Mouse (Mus musculus) kidney, embryonic 16.5 days (tissue): ENCODE measurements at regions not wholly inside any gene's neighbourhood (a gene's known extent, or its start where the extent isn't known, plus 50 kb on each side); places are given as distances from the start of the nearest gene placed in this dataset.
A peak's percentile ranks its signal among the peaks of the same experiment; 100 is the strongest.
"Not testable (repeated sequence)": the region's sequence is repeated elsewhere in the genome, so short reads cannot be mapped to it uniquely, and the experiment has no call there.

Source experiments
- ATAC-seq: fragments of 200-750 bp; cut with Nextera tagmentation; 2 replicates; pipeline ENCODE4 v1.8.0; 2017; ENCODE audit warnings: moderate TSS enrichment; ENCODE audit not compliant: low FRiP score, low TSS enrichment
- H3K27ac ChIP-seq: fragments of 300-500 bp; sonication (generic); 2 replicates; pipeline ENCODE4 v1.5.1; 2014; ENCODE audit warnings: low read length
- H3K27me3 ChIP-seq: fragments of 300-500 bp; sonication (generic); 2 replicates; pipeline ENCODE4 v1.6.1; 2014; ENCODE audit warnings: low read length, control low read depth, mixed read lengths; ENCODE audit not compliant: insufficient read depth
- H3K36me3 ChIP-seq: fragments of 300-500 bp; sonication (generic); 2 replicates; pipeline ENCODE4 v1.6.1; 2014; ENCODE audit warnings: low read length, control low read depth, mixed read lengths; ENCODE audit not compliant: insufficient read depth
- H3K4me1 ChIP-seq: fragments of 300-500 bp; sonication (generic); 2 replicates; pipeline ENCODE4 v1.6.1; 2014; ENCODE audit warnings: low read length, control low read depth, mixed read lengths; ENCODE audit not compliant: insufficient read depth
- H3K4me2 ChIP-seq: fragments of 300-500 bp; sonication (generic); replicated peaks from 2 replicates; pipeline ENCODE4 v1.6.1; 2014; ENCODE audit warnings: low read depth, low read length
- H3K4me3 ChIP-seq: fragments of 300-500 bp; sonication (generic); 2 replicates; pipeline ENCODE4 v1.5.1; 2014; ENCODE audit warnings: mild to moderate bottlenecking, low read length
- H3K9ac ChIP-seq: fragments of 300-500 bp; sonication (generic); replicated peaks from 2 replicates; pipeline ENCODE4 v1.6.1; 2014; ENCODE audit warnings: low read length
- H3K9me3 ChIP-seq: fragments of 300-500 bp; sonication (generic); 2 replicates; pipeline ENCODE4 v1.6.1; 2016; ENCODE audit warnings: low read length, control low read depth
- WGBS: fragments of 180-500 bp; shearing (Covaris S2); extraction: QIAGEN DNeasy Blood & Tissue Kit; methylation state at CpG from one replicate; pipeline ENCODE4 v1.1.7; 2014; 5-methylcytosine and 5-hydroxymethylcytosine counted together

DNA sequence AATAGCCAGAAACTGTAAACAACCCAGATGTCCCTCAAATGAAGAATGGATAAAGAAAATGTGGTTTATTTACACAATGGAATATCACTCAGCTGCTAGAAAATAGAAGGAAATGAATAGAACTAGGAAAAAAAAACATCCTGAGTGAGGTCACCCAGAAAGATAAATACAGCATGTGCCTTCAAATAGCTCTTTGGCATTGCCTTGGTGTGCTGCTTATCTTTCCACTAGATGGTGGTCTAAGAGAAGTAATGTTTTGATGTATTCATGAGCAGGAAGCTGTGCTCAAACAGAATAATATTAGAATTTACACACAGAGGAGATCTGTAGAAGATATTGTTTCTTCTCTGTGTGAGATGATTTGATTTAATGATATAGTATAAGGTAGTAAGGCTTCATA is 78.8 kb downstream of the Zfp619 start:
- no peak overlapping the region for H3K4me2 ChIP-seq
- H3K4me1 ChIP-seq, result no peaks in the 10 kb centered on the region
- H3K27me3 ChIP-seq, result no peaks in the 10 kb centered on the region
- H3K9me3 ChIP-seq, result no peaks in the 10 kb centered on the region
- H3K9ac ChIP-seq, result no peak overlapping the region
- H3K36me3 ChIP-seq, result no peaks in the 10 kb centered on the region
- no peak overlapping the region for H3K27ac ChIP-seq
- H3K4me3 ChIP-seq, result no peak overlapping the region
- no peak for ATAC-seq

GRCm38 (mm10) chr7:39613767-39614166 is 96.2 kb downstream of the Zfp619 start:
- H3K4me2 ChIP-seq, result no peak overlapping the region
- H3K9ac ChIP-seq, result no peak overlapping the region
- H3K4me3 ChIP-seq, result no peak overlapping the region
- H3K36me3 ChIP-seq, result no peaks in the 10 kb centered on the region
- ATAC-seq, result no peak
- H3K27ac ChIP-seq, result no peak overlapping the region
- no peaks in the 10 kb centered on the region for H3K9me3 ChIP-seq
- no peaks in the 10 kb centered on the region for H3K27me3 ChIP-seq
- WGBS, result 76% methylated on average over 4 of the region's 4 CpGs
- no peaks in the 10 kb centered on the region for H3K4me1 ChIP-seq

- WGBS, result 87% methylated on average over 2 of the region's 2 CpGs
- H3K9me3 ChIP-seq, result no peaks in the 10 kb centered on the region
Measured at GRCm38 (mm10) chr7:39615092-39615491, 97.5 kb downstream of the Zfp619 start.

DNA sequence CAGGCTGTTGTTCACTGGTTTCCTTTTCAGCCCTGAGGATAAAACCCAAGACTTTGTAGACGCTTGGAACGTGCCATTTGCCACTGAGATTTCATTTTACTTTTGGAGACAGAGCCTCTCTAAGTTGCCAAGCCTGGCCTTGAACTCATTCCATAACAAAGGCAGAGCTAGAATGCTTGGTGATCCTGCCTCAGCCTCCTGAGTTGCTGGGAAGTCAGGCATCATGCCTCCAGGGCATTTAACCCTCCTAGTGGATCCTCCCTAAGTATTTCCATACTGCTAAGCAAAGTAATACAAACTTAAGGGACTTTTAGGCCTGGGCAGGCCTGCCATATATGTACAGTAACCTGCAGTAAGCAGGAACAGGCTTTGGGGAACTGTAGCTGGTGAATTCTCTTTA is 104.2 kb downstream of the Zfp619 start:
- Histone ChIP-seq H3K9me3 (no peaks in the 10 kb centered on the region), H3K9ac (no peak overlapping the region), H3K36me3 (no peaks in the 10 kb centered on the region), H3K27me3 (no peaks in the 10 kb centered on the region), H3K4me2 (no peak overlapping the region), H3K4me1 (no peaks in the 10 kb centered on the region), H3K4me3 (no peak overlapping the region), H3K27ac (no peak overlapping the region)
- 84% methylated on average over 2 of the region's 2 CpGs for WGBS
- ATAC-seq, result no peak

More at GRCm38 (mm10) chr7:39615092-39615491, 97.5 kb downstream of the Zfp619 start:
- Histone ChIP-seq H3K4me2 (no peak overlapping the region), H3K27me3 (no peaks in the 10 kb centered on the region), H3K27ac (no peak overlapping the region), H3K4me3 (no peak overlapping the region), H3K36me3 (no peaks in the 10 kb centered on the region), H3K9ac (no peak overlapping the region), H3K4me1 (no peaks in the 10 kb centered on the region)
- ATAC-seq, result no peak

DNA sequence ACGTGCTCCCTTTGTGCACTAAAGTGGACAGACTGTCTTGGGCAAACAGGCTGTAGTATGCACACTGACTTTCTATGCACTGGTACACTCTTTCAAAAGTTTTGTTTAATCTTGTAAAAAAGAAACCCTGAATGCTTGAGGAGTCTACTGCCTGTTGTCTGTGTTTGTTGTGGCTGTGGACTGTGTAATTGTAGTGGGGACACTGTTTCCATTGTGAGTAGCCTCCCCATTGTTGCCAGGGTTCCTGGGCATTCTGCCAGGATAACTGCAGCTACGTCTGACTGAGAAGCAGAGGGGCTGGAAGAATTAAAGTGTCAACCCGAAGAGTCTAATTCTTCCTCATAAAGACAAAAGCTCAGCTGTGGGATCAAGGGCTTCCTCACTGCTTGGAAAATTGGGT is 115.3 kb downstream of the Zfp619 start:
- no peaks in the 10 kb centered on the region for H3K36me3 ChIP-seq
- H3K27me3 ChIP-seq, result no peaks in the 10 kb centered on the region
- WGBS, result 32% methylated on average over 3 of the region's 3 CpGs
- H3K9ac ChIP-seq, result no peak overlapping the region
- no peak overlapping the region for H3K4me2 ChIP-seq
- H3K27ac ChIP-seq, result no peak overlapping the region
- no peak overlapping the region for H3K4me3 ChIP-seq
- no peak for ATAC-seq
- H3K9me3 ChIP-seq, result no peaks in the 10 kb centered on the region
- no peaks in the 10 kb centered on the region for H3K4me1 ChIP-seq

DNA sequence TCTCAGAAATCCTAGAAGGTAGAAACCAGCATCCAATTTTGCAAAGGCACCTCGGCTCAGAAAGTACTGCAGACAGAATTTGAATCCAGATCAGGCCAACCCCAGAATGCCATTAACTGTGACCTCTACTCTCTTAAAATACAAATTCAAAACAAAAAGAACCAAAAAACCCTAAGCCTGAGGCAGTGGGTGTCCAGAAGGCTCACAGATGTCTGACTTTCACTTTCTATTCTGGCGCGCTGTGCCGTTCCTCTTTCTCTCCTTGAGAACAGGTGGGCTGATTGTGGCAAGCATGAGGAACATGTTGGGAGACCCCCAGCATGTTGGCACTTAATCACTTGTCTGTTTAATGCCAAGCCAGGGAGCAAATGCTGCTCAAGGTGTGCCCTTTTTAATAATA is 124.8 kb downstream of the Zfp619 start:
- Histone ChIP-seq H3K4me2 (no peak overlapping the region), H3K36me3 (no peaks in the 10 kb centered on the region), H3K9me3 (no peaks in the 10 kb centered on the region), H3K4me1 (no peaks in the 10 kb centered on the region), H3K4me3 (no peak overlapping the region), H3K9ac (no peak overlapping the region), H3K27me3 (no peaks in the 10 kb centered on the region), H3K27ac (no peak overlapping the region)
- no peak for ATAC-seq
- WGBS, result 82% methylated on average over 4 of the region's 4 CpGs

- Histone ChIP-seq H3K9me3 (no peaks in the 10 kb centered on the region), H3K27me3 (no peaks in the 10 kb centered on the region), H3K4me3 (no peak overlapping the region), H3K27ac (no peak overlapping the region), H3K9ac (no peak overlapping the region), H3K36me3 (no peaks in the 10 kb centered on the region), H3K4me2 (no peak overlapping the region), H3K4me1 (no peaks in the 10 kb centered on the region)
- 30% methylated on average over 1 of the region's 1 CpGs for WGBS
- no peak for ATAC-seq
Measured at GRCm38 (mm10) chr7:39643323-39643722, 125.8 kb downstream of the Zfp619 start.

GRCm38 (mm10) chr7:39650483-39651102 is 133.0 kb downstream of the Zfp619 start:
- ATAC-seq, result no peak
- no peaks in the 10 kb centered on the region for H3K9me3 ChIP-seq
- no peak overlapping the region for H3K4me3 ChIP-seq
- WGBS, result 66% methylated on average over 6 of the region's 6 CpGs
- H3K27ac ChIP-seq, result no peak overlapping the region
- H3K9ac ChIP-seq, result no peak overlapping the region
- no peaks in the 10 kb centered on the region for H3K4me1 ChIP-seq
- H3K4me2 ChIP-seq, result no peak overlapping the region
- H3K36me3 ChIP-seq, result no peaks in the 10 kb centered on the region
- H3K27me3 ChIP-seq, result no peaks in the 10 kb centered on the region

DNA sequence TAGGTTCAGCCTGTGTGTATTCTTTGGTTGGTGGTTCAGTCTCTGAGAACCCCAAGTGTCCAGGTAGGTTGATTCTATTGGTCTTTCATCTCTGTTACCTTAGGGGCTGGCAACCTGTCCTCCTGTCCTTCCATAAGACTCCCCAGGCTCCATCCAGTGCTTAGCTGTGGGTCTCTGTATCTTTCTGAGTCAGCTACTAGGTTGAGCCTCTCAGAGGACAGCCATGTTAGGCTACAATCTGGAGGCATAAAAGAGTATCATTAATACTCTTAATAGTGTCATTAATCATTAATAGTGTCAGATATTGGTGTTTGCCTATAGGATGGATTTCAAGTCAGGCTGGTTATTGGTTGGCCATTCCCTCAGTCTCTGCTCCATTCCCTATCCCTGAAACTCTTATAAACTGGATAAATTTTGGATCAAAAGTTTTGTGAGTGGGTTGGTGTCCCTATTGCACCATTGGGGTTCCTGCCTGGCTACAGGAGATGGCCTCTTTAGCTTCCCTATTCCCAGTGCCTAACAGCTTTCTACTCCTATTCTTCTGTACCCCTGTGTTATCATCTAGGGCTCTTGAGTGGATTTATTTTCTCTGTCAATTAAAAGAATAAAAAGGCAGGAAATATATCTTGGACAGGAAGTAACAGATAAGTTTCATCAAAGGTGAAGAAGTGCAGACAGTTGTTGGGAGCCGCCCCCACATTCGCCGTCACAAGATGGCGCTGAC is 137.2 kb downstream of the Zfp619 start:
- H3K9ac ChIP-seq, result no peak overlapping the region
- no peak overlapping the region; the same call in 1 of the 2 replicates for H3K4me2 ChIP-seq
- no peak overlapping the region for H3K27ac ChIP-seq

DNA sequence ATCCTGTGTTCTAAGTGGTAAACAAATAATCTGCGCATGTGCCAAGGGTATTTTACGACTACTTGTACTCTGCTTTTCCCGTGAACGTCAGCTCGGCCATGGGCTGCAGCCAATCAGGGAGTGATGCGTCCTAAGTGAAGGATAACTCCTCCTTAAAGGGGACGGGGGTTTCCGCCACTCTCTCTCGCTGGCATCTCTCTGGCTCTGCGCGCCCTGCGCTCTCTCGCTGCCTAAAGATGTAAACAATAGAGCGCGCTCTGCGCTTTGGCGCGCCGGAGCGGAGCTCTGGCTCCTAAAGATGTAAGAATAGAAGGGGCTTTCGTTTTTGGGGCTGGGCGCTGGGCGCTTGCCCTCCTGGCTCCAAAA is 137.7 kb downstream of the Zfp619 start:
- ATAC-seq, result peak; percentile 77
- H3K27me3 ChIP-seq, H3K36me3 ChIP-seq, H3K4me1 ChIP-seq, H3K9me3 ChIP-seq: not testable (repeated sequence)
- Histone ChIP-seq H3K4me2 (peak overlapping the region; percentile 77), H3K4me3 (peak overlapping the region; percentile 53), H3K27ac (peak overlapping the region; percentile 65), H3K9ac (peak overlapping the region; percentile 73)
- 20% methylated on average over 19 of the region's 23 CpGs for WGBS

More for the DNA sequence above, 137.2 kb downstream of the Zfp619 start:
- Histone ChIP-seq H3K4me3 (no peak overlapping the region), H3K4me1 (peaks cover 6% of the 10 kb centered on the region; the same call in 1 of the 2 replicates), H3K36me3 (no peaks in the 10 kb centered on the region), H3K9me3 (no peaks in the 10 kb centered on the region), H3K27me3 (no peaks in the 10 kb centered on the region)
- WGBS, result 17% methylated on average over 4 of the region's 4 CpGs
- peak; percentile 78 for ATAC-seq
